Mouse (Mus musculus) CH12.LX (cell line): Measurements from ENCODE around the gene Fam19a5.

Experiments
- CTCF ChIP-seq, 2 experiments: IDR thresholded peaks in 1 of 2; conservative IDR thresholded peaks in 1 of 2; 2 replicates each; pipeline ENCODE4 v1.5.1; 2011 to 2012; ENCODE audit warnings: low read depth in 2 of 2, low read length in 2 of 2, improper control_type of control experiment in 1 of 2, inconsistent platforms in 1 of 2, mild to moderate bottlenecking in 1 of 2, moderate library complexity in 1 of 2
- EP300 ChIP-seq: IDR thresholded peaks from 2 replicates; pipeline ENCODE4 v1.6.1; 2011; ENCODE audit warnings: low read length, improper control_type of control experiment
- GABPA ChIP-seq: IDR thresholded peaks from 2 replicates; pipeline ENCODE4 v1.6.1; 2012; ENCODE audit warnings: low read depth, low read length, improper control_type of control experiment, inconsistent platforms; ENCODE audit not compliant: insufficient replicate concordance
- SIN3A ChIP-seq: IDR thresholded peaks from 2 replicates; pipeline ENCODE4 v1.6.1; 2012; ENCODE audit warnings: low read length, improper control_type of control experiment, inconsistent platforms
- UBTF ChIP-seq: IDR thresholded peaks from 2 replicates; pipeline ENCODE4 v1.6.1; 2012; ENCODE audit warnings: low read depth, mild to moderate bottlenecking, inconsistent platforms, low read length, improper control_type of control experiment, moderate library complexity
- USF2 ChIP-seq: conservative IDR thresholded peaks from 2 replicates; pipeline ENCODE4 v1.6.1; 2011; ENCODE audit warnings: low read depth, low read length, improper control_type of control experiment

DNA sequence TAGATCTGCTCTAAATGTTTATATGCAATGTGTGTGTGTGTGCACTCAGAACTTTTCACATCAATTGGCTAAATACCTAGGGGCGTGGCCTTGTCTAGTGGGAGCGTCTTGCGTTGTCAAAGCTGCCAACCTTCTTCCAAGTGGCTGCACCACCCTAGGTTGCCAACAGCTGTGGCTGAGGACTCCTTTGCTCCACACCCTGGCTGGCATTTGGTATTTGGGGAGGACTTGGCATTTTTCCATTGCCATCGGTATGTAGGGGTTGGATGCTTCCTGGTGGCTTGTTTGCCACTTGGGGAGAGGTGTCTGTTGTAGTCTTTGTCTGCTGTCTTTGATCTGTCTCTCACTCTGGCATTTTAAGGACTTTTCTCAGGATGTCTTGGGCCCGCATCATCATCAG is 124.0 kb downstream of the Fam19a5 start:
- TF ChIP-seq USF2 (no peak), GABPA (no peak), EP300 (no peak), CTCF (conservative IDR thresholded peaks at IDR 0.05 in 1 of 2, IDR thresholded peaks at IDR 0.05 in 1 of 2; ENCODE audit: low read depth in 2 of 2, low read length in 2 of 2) (no peak), UBTF (no peak), SIN3A (no peak)
